Mouse (Mus musculus) heart, postnatal 10 days (tissue): ENCODE data around the gene Prr5l. TPM values are rescaled to one million over a fixed set of nuclear protein-coding genes. Genes with fewer than 3 reads are reported as not detected.
A peak's percentile ranks its signal among the peaks of the same experiment; 100 is the strongest.

Source experiments
- DNase-seq, 2 experiments: peaks; one replicate each; pipeline ENCODE4 v3.0.0; 2021
- intact Hi-C: fragments of 180-260 bp; cut with DNase I; formaldehyde crosslinking; loops from one replicate; pipeline ENCODE4 v1.15.1; 2025
- total RNA-seq, 2 experiments: library from RNA; stranded (reverse); gene quantifications; 2 replicates each; pipeline ENCODE4 v1.2.3; 2021

Prr5l gene
- total RNA-seq, 2 experiments from 2014 or later, result 2.6 to 4.0 TPM

- peak; percentile 7 to 15 for DNase-seq
- intact Hi-C loops, result no loop called here
Measured at GRCm38 (mm10) chr2:101679164-101679784, 203.6 kb downstream of the Prr5l start.

GRCm38 (mm10) chr2:101678236-101679021, 204.4 kb downstream of the Prr5l start, which contains the start of gene Traf6:
Gene Traf6, plus strand, starts transcription at chr2:101678429.
- intact Hi-C loops, result no loop called here
- peak; percentile 90 to 92 for DNase-seq

DNA sequence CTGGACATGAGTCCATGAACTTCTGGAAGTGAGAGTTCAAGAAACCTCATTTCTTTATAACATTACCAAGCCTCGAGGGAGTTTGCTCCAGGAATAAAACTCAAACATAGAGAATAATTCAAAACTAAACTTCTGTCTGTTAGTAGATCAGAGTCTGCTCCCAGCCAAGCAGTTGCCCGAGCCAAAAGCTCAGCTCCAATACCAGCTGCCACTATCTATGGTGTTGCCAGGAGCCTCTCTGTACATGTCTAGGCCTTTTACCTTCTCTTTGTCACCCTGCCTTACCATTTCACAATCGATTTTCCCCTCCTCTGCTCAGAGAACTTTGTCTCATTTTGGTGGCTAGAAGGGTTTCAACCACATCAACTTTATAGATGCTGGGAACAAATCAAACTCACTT, 209.3 kb downstream of the Prr5l start:
- DNase-seq, result no peak
- intact Hi-C loops, result no loop called here

- intact Hi-C loops, result no loop called here
- DNase-seq, result no peak
Measured at GRCm38 (mm10) chr2:101668751-101669150, 214.1 kb downstream of the Prr5l start.

- intact Hi-C loops, result no loop called here
Measured at GRCm38 (mm10) chr2:101665703-101666092, 217.1 kb downstream of the Prr5l start.

DNA sequence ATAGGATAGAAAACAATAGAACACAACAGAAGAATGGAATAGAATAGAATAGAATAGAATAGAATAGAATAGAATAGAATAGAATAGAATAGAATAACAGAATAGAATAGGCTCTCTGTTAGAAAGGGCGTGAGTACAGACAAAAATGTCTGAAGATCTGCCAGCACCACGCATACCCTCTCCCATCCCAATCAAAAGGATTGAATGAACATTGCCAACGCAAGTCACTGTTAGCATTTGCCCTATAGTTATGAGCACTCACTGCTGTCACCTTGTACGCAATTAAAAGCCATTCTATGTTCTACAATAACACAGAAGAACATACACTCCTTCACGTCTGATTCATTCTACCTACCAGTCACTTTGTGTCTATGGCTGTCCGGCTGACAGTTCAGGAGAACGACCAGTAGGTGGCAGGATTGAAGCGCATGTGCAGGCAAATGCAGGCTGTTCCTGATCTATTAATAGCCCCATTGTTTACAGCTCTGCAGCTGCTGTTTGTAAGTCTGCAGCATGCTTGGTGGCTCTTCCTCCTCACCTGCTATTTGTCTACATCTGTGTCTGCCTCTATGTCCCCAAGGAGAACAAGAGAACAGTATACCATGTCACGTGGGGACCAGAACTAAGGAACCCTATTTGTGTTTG, 217.6 kb downstream of the Prr5l start:
- DNase-seq, result peak; percentile 82 to 87
- intact Hi-C loops, result no loop called here

More at GRCm38 (mm10) chr2:101665703-101666092, 217.1 kb downstream of the Prr5l start:
- no peak for DNase-seq

Other genes starting within 250 kb of the Prr5l start
- gene Rag1, start 233.5 kb downstream of the Prr5l start, total RNA-seq, result 1 to 10 TPM in 1 of 2 experiments, under 1 TPM in 1; 0.94 to 2.4 TPM
- 10 to 100 TPM; 54.1 to 59.9 TPM for gene B230118H07Rik, start 233.5 kb downstream of the Prr5l start, total RNA-seq
- 10 to 100 TPM; 13.5 to 14.5 TPM for gene Traf6, start 204.6 kb downstream of the Prr5l start, total RNA-seq
- gene Commd9, start 3.2 kb upstream of the Prr5l start, total RNA-seq, result 10 to 100 TPM; 28.6 to 35.7 TPM